Mouse (Mus musculus) 3T3-L1 (cell line): ENCODE data around the gene Znrd1.

Source experiments
- DNase-seq: peaks from one replicate; pipeline ENCODE4 v3.0.0-alpha.2; 2015; ENCODE audit warnings: low read depth, low spot score

The Znrd1 gene

DNA sequence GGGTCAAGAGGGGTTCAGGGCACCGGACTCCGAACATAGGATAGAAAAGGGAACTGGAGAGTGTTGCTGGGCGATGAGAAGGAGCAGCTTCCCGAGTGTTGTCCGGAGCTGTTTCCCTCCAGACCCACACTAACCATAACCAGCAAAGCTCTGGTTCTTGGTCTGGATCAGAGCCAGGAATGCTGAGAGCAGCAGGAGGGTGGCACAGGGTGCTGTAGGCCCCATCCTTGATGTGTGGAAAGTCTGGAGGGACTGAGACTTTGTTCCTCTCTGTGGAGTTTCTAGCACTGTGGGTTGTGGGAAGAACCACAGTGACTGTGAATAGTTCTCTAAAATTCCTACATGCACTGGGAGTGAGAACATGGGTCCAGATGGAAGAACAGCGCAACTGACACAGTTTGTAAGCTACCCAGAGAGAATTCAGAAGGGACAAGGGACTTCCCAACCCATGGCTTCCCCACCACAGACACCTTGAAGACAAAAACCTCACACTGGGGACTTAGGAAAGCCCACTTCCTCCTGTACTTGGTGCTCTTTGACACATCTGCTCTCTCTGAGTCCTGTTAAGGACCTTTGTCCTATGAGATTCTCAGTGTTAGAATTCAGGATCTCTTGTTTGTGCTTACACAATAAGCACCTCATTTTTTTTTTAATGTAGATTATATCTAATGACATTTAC is 13.0 kb upstream of the Znrd1 start:
- DNase-seq: no peak

GRCm38 (mm10) chr17:36970316-36970890 is 12.0 kb upstream of the Znrd1 start:
- DNase-seq: no peak

DNA sequence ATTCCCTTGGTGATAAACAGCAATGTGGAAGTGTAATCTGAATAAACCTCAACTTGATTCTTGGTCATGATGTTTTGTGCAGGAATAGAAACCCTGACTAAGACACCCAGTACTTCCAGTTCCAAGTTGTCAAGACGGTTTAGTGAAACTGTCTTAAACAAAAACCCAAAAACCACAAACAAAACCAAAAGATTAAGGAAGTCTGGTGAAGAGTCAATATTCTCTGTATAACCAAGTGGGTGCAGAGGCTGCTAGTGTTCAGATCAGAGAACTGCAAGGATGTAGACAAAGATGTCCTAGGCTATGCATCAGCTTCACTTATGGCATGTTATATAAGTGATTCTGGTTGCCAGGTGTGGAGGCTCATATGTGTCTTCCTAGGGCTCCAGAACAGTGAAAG is 8.5 kb upstream of the Znrd1 start:
- no peak for DNase-seq

- DNase-seq: peak; percentile 56
Measured at GRCm38 (mm10) chr17:36961125-36961524, 2.8 kb upstream of the Znrd1 start.

GRCm38 (mm10) chr17:36958884-36959283 is 525 bp upstream of the Znrd1 start:
- DNase-seq: peak; percentile 43

DNA sequence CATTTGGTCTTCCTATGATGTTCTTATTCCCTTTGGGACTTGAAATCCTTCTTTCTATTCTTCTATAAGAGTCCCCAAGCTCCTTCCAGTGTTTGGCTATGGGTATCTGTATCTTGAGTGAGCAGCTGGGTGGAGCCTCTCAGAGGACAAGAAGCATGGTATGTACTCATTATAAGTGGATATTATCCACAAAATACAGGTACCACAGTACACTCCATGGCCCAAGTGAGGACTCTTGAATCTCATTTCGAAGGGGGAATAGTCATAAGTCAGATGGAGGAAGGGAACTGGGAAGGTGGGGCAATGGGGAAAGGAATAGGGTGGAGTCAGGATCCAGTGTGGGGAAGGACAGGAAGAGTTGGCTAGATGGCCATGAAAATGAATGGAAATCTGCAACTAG is 5.3 kb downstream of the Znrd1 start:
- DNase-seq: no peak

DNA sequence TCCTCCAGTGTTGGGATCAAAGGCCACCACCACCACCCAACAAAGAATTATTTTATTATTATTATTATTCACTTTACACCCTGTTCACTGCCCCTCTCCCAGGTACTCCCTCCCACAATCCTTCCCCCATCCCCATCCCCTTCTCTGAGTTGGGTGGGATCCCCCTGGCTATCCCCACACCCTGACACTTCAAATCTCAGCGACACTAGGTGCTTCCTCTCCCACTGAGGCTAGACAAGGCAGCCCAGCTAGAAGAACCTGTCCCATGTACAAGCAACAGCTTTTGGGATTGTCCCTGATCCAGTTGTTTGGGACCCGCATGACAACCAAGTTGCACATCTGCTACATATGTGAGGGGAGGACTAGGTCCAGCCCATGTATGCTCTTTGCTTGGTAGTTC is 5.7 kb downstream of the Znrd1 start:
- no peak for DNase-seq

DNA sequence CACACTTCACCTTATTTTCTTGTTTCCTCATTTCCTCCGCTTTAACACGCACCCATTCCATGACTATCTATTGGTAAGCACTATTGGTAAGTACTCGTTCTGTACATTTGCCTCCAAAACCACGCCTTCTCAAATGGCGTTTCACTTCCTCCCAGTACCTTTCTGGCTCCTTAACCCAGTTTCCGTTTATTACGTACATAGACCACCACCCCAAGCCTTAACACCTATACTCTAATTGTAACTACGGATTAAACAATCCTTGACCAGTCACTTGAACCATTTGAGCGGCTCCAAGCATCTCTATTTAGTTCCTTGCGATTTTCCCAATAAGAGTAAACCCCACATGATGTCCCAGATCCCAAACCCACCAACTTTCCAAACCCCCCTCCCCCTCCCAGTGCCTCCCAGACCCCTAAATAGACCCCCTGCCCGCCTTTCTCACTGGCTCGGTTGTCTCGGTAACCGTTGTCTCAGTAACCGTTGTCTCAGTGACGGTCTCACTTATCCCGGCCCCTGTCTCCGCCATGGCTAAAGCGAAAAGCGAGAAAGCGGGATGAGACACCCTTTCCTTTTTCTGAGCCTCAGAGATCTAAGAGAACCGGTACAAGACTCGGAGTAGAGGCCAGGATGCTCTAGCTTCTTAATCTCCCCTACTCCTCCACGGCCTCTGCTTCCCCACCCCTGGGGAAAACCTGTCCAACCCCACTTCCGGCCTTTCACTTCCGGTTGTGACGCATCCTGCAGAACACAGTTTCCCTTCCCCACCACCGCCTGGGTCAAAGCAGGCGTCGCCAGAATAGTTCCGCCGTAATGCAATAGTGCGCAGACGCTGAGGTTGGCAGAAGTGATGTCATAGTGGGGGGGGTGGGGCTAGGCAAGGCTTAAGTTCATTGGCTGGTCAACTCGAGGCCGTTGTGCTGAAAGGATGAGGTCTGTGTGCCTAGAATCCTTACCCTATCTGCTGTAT is 7.1 kb downstream of the Znrd1 start, which contains the start of gene Ppp1r11:
Gene Ppp1r11 (minus strand): TSS at position 761 of the 967 bp plus-strand sequence.
- DNase-seq: peak; percentile 99

GRCm38 (mm10) chr17:36949265-36949664 is 9.1 kb downstream of the Znrd1 start:
- DNase-seq: no peak

DNA sequence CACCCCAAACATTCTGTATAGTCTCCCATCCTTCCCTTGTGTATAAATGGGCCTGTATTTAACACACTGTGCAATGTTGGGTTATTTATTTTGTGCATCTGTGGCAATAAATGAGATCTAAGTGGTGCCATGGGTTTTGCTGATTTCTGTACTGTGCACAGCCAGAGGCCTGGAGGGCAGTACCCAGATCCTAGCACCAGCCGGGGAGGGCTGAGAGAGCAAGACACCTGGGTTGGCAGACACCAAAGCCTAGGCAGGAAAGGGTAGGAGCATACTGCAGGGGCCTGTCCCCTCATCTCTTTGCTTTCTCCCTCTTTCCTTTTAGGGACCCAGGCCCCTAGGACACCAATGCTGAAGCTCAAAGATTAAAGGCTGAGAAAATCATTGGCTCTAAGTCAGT is 10.1 kb downstream of the Znrd1 start:
- no peak for DNase-seq

- DNase-seq: no peak
Measured at GRCm38 (mm10) chr17:36947051-36947819, 11.1 kb downstream of the Znrd1 start.

- DNase-seq: no peak
Measured at GRCm38 (mm10) chr17:36944121-36944775, 14.1 kb downstream of the Znrd1 start.

- no peak for DNase-seq
Measured at GRCm38 (mm10) chr17:36943691-36944090, 14.7 kb downstream of the Znrd1 start.

DNA sequence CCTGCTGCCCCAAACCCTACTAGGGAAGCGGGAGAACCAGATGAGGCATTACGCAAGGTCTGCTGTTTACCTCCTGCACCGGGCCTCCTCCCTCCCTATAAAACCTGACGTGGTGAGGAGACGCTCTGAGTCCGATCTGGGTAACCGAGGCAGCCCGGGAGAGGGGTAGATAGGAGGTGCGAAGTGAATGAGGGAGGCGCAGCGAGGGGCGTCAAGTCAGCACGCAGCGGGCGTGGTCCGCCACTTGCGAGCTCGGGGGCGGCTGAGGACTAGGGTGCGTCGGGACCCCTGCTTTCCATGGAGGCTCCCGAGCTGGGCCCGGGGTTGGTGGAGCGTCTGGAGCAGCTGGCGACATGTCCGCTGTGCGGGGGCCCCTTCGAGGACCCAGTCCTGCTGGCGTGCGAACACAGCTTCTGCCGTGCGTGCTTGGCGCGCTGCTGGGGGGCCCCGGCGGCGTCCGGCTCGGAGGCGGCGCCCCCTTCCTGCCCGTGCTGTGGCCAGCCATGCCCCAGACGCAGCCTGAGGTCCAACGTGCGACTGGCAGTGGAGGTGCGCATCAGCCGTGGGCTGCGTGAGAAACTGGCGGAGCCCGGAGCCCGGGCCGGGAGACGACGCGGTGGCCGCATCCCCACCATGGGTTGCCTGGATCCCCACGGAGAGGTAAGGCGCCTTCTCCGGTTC is 15.4 kb downstream of the Znrd1 start, which contains the start of gene Rnf39:
Gene Rnf39 (plus strand): TSS at position 128 of the 681 bp plus-strand sequence.
- DNase-seq: no peak

DNA sequence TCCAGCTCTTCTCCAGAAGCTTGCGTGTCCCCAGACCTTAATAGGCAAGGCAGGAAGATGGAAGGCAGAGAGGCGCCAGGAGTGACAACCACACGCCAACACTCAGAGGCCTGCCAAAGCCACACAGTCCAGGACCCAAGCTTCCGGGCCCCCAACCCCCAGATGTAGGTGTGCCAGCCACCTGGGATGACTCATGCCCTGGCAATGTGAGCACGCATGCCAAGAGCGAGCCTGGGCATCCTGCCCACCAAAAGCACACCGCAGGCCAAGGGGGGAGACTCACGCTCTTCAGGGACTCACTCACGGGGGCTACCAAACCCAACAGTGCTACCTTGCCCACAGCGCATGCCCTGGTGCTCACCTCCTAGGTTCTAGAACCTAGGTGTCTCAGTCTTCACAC is 16.0 kb downstream of the Znrd1 start:
- no peak for DNase-seq

DNA sequence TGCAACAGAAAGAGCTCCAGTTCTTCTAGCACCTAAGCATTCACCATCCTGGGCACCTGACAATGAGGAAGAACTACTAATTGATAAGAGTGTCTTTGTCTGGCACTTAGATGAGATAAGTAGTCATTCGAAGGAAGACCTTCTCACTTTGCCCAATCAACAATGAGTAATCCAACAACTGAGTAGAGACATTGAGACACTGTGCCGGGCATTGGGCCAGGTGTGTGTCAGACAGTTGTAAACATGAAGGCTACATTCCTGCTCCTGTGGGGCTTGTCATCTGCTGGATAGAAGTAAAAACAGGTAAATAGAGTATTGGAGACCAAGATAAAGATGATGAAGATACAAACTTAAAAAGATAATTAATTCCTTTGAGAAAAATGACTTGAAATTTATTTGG is 20.3 kb downstream of the Znrd1 start:
- DNase-seq: peak; percentile 76

DNA sequence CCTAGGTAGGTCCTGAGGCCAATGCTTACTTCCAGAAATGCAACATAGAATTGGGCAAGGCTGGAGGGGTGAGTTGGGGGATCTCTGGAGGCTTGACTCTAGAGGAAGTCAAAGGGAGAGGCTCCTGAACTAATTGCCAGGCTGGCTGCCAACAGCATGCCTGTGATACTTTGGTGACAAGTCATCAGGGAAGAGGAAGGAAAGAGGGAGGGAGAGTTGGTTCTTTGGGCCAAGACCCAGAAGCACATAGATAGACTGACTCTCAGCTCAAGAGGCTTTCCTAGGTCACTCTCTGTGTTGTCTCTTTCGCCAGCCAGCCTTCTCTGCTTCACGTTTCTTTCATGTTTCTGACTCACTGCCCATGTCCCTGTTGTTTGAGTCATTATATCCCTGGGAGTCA is 26.6 kb downstream of the Znrd1 start:
- peak; percentile 95 for DNase-seq

DNA sequence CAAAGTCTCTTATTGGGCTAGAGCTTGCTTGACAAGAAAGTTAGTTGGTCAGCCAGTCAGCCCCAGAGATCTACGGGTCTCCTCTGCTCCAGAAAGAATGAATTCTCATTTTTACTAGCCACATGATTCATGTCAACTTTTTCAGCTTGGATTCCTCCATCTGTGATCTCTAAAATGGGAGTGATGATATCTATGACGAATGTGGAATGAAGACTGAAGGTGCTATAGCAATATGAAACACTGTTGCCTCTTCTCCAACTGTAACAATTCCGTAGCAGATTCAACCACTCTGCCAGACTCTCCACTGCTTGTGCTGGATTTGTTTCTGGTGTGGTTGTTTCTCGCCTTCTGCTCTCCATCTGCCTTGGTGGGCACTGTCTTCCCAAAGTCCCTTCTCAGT is 27.2 kb downstream of the Znrd1 start:
- peak; percentile 42 for DNase-seq

DNA sequence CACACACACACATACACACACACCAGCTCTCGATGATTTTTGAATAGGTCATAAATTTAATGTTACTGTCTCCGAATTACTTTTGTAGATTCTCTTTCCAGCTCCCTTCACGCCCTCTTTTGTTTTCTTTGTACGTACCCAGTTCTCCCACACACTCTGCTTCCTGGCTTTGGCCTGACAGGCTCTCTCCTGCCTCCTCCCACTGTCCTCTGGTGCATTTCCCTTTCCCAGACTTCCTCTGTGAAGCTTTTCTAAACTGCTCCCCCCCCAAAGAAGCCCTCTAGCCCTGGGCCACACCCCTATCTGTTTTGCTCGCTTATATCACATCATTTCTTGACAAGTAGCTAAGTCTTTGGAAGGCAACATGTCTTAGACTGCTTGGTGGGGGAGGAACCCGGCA is 28.1 kb downstream of the Znrd1 start:
- DNase-seq: no peak

- no peak for DNase-seq
Measured at GRCm38 (mm10) chr17:36929236-36929932, 29.0 kb downstream of the Znrd1 start.
